In genomic region chr8:114594811-114595210, GRCm38 (mm10) we compare ENCODE assay signal across 23 mouse cellular contexts.
DNase-seq lines count a peak whose midpoint lies in the region; ATAC-seq and TF ChIP-seq lines count a peak whose summit lies in the region.
"Had no signal": no experiment of that assay in that cellular context is flagged by ENCODE, and none has a peak within 500 bp of the region (broad histone marks: within the 10 kb centered on the region; RNA-seq: fewer than 3 reads in every experiment).

No protein-coding gene starts in this region.

- no peaks in the 10 kb centered on the region for H3K27me3 ChIP-seq in liver, adult 2 months (ENCODE audit: control insufficient read depth, insufficient read depth, low read length)
- H3K27me3 ChIP-seq in liver, embryonic 11.5 days (replicated peaks; ENCODE audit: control insufficient read depth, insufficient read depth, low read length) = no peaks in the 10 kb centered on the region
- H3K27me3 ChIP-seq in heart, adult 2 months (ENCODE audit: control insufficient read depth, insufficient read depth, low read length) = no peaks in the 10 kb centered on the region
- H3K27me3 ChIP-seq: lung, embryonic 15.5 days; Patski had no signal

- TF ChIP-seq CTCF in liver, adult 2 months (IDR thresholded peaks at IDR 0.05; ENCODE audit: low read depth, low read length) = no peak
- no peak for TF ChIP-seq CTCF in heart, adult 2 months (IDR thresholded peaks at IDR 0.05)

- peak overlapping the region; percentile 28; the same call in 1 of the 2 replicates for H3K27ac ChIP-seq in liver, adult 2 months (replicated peaks; ENCODE audit: insufficient read depth, low read depth, low read length)
- no peak overlapping the region for H3K27ac ChIP-seq in liver, embryonic 11.5 days (ENCODE audit: low read depth, low read length)
- H3K27ac ChIP-seq in heart, adult 2 months = no peak overlapping the region
- H3K27ac ChIP-seq: forebrain, embryonic 15.5 days; hindbrain, embryonic 14.5 days; kidney, embryonic 15.5 days; limb, embryonic 12.5 days; lung, embryonic 15.5 days; neural tube, embryonic 15.5 days had no signal

- no peak overlapping the region for H3K4me2 ChIP-seq in liver, embryonic 11.5 days
- H3K4me2 ChIP-seq: forebrain, embryonic 15.5 days; heart, embryonic 11.5 days; hindbrain, embryonic 14.5 days; kidney, embryonic 15.5 days; limb, embryonic 12.5 days; lung, embryonic 15.5 days; neural tube, embryonic 15.5 days had no signal

- no peaks in the 10 kb centered on the region for H3K36me3 ChIP-seq in liver, adult 2 months (ENCODE audit: control insufficient read depth, insufficient read depth, low read length)
- no peaks in the 10 kb centered on the region for H3K36me3 ChIP-seq in liver, embryonic 11.5 days (ENCODE audit: control insufficient read depth, insufficient read depth, low read length)
- no peaks in the 10 kb centered on the region for H3K36me3 ChIP-seq in heart, adult 2 months (ENCODE audit: control insufficient read depth, insufficient read depth, low read length)
- H3K36me3 ChIP-seq: forebrain, embryonic 15.5 days; kidney, embryonic 15.5 days; lung, embryonic 15.5 days; neural tube, embryonic 15.5 days had no signal

- no peak overlapping the region for H3K9ac ChIP-seq in liver, adult 2 months (ENCODE audit: low read depth, low read length)
- no peak overlapping the region for H3K9ac ChIP-seq in liver, embryonic 11.5 days (ENCODE audit: low read depth, low read length)
- H3K9ac ChIP-seq in heart, adult 2 months (ENCODE audit: low read depth, low read length) = no peak overlapping the region
- H3K9ac ChIP-seq: forebrain, embryonic 15.5 days; hindbrain, embryonic 14.5 days; kidney, embryonic 15.5 days; limb, embryonic 12.5 days; lung, embryonic 15.5 days; neural tube, embryonic 15.5 days had no signal

- H3K4me3 ChIP-seq in liver, adult 2 months (ENCODE audit: insufficient read depth, low read depth, low read length) = no peak overlapping the region
- H3K4me3 ChIP-seq in liver, embryonic 11.5 days (ENCODE audit: low read depth, low read length) = no peak overlapping the region
- no peak overlapping the region for H3K4me3 ChIP-seq in heart, adult 2 months
- H3K4me3 ChIP-seq: erythroblast, embryonic 14.5 days; forebrain, embryonic 15.5 days; kidney, embryonic 15.5 days; limb, embryonic 12.5 days; lung, embryonic 15.5 days; neural tube, embryonic 15.5 days had no signal

- no peak for TF ChIP-seq POLR2A in liver, adult 2 months (IDR thresholded peaks at IDR 0.05; ENCODE audit: extremely low read depth, insufficient read depth, low read length)
- no peak for TF ChIP-seq POLR2A in heart, adult 2 months (IDR thresholded peaks at IDR 0.05; ENCODE audit: insufficient read depth, low read depth, low read length)

- TF ChIP-seq EP300 in heart, adult 2 months (IDR thresholded peaks at IDR 0.05; ENCODE audit: insufficient read depth, low read depth, low read length) = no peak

- intact Hi-C loops in heart, adult 2 months (cut with DNase I) = no loop called here

- no peaks in the 10 kb centered on the region for H3K79me2 ChIP-seq in liver, adult 2 months (ENCODE audit: control insufficient read depth, insufficient read depth, low read length)
- H3K79me2 ChIP-seq in heart, adult 2 months (replicated peaks; ENCODE audit: control insufficient read depth, insufficient read depth, low read length) = no peaks in the 10 kb centered on the region

- WGBS in liver, adult 2 months = 34% methylated on average over 5 of the region's 5 CpGs
- WGBS in liver, embryonic 11.5 days = 61% methylated on average over 5 of the region's 5 CpGs
- WGBS in heart, adult 2 months = 61% methylated on average over 5 of the region's 5 CpGs

- peaks cover 15% of the 10 kb centered on the region for H3K4me1 ChIP-seq in liver, adult 2 months (ENCODE audit: control insufficient read depth, insufficient read depth, low read length)
- H3K4me1 ChIP-seq in liver, embryonic 11.5 days (replicated peaks; ENCODE audit: control insufficient read depth, insufficient read depth, low read length) = no peaks in the 10 kb centered on the region; the same call in 1 of the 2 replicates
- H3K4me1 ChIP-seq in heart, adult 2 months (ENCODE audit: control insufficient read depth, insufficient read depth, low read length) = no peaks in the 10 kb centered on the region

- ATAC-seq in liver, embryonic 11.5 days (replicated peaks; ENCODE audit: low FRiP score) = no peak
- peak; percentile 70 for ATAC-seq in megakaryocyte, adult 5-6 weeks (ENCODE audit: poor library complexity, severe bottlenecking)
- ATAC-seq in erythroblast, adult 5-6 weeks (replicated peaks; ENCODE audit: low FRiP score, poor library complexity, severe bottlenecking) = no peak
- ATAC-seq: forebrain, embryonic 15.5 days; midbrain, embryonic 16.5 days; Patski had no signal

- peak; percentile 77 for DNase-seq in liver, adult 2 months (ENCODE audit: extremely low read depth, low read depth, low spot score)
- no peak for DNase-seq in liver, embryonic 11.5 days (ENCODE audit: low spot score)
- DNase-seq in 416B (ENCODE audit: low read depth) = peak; percentile 98
- peak; percentile 10 for DNase-seq in brain, adult 2 months (ENCODE audit: low read depth, low spot score)
- DNase-seq in heart, adult 2 months = no peak
- DNase-seq: adrenal gland, adult 8-10 months; cerebellum, adult 18-20 months; gastrocnemius, postnatal 25 days; heart, postnatal 10 days; kidney, postnatal 4 days; thymus, adult 18-20 months had no signal

- no peaks in the 10 kb centered on the region for H3K9me3 ChIP-seq in liver, embryonic 11.5 days (ENCODE audit: control insufficient read depth, low read length)
- H3K9me3 ChIP-seq: forebrain, embryonic 15.5 days; kidney, embryonic 15.5 days; neural tube, embryonic 15.5 days had no signal

Comparison
In these comparisons a context has a peak if more than half of its experiments do, and no peak if none do; other contexts are left out.
1. DNase-seq: peak in liver, adult 2 months (single experiment), 416B (single experiment) and brain, adult 2 months (single experiment); none in liver, embryonic 11.5 days (single experiment) and heart, adult 2 months (0 of 2).